Mouse (Mus musculus) hindbrain, embryonic 16.5 days (tissue): ENCODE results near the gene Prickle1. TPM values are rescaled to one million over a fixed set of nuclear protein-coding genes. Genes with fewer than 3 reads are reported as not detected.

ENCODE experiments used
- ATAC-seq: fragments of 200-750 bp; cut with Nextera tagmentation; 2 replicates; pipeline ENCODE4 v1.8.0; 2017; ENCODE audit warnings: moderate TSS enrichment, moderate library complexity
- H3K27ac ChIP-seq: fragments of 300-500 bp; sonication (generic); 2 replicates; pipeline ENCODE4 v1.5.1; 2014; ENCODE audit warnings: low read depth, mild to moderate bottlenecking, control low read depth, low read length, moderate library complexity
- H3K27me3 ChIP-seq: fragments of 300-500 bp; sonication (generic); replicated peaks from 2 replicates; pipeline ENCODE4 v1.6.1; 2014; ENCODE audit warnings: low read length; ENCODE audit not compliant: control insufficient read depth, insufficient read depth
- H3K36me3 ChIP-seq: fragments of 300-500 bp; sonication (generic); 2 replicates; pipeline ENCODE4 v1.6.1; 2014; ENCODE audit warnings: mild to moderate bottlenecking, low read length, moderate library complexity, mixed read lengths; ENCODE audit not compliant: control insufficient read depth, insufficient read depth
- H3K4me1 ChIP-seq: fragments of 300-500 bp; sonication (generic); 2 replicates; pipeline ENCODE4 v1.6.1; 2014; ENCODE audit warnings: low read depth, low read length; ENCODE audit not compliant: control insufficient read depth, insufficient read depth
- H3K4me2 ChIP-seq: fragments of 300-500 bp; sonication (generic); 2 replicates; pipeline ENCODE4 v1.6.1; 2014; ENCODE audit warnings: mild to moderate bottlenecking, low read length, control low read depth, moderate library complexity
- H3K4me3 ChIP-seq: fragments of 300-500 bp; sonication (generic); 2 replicates; pipeline ENCODE4 v1.5.1; 2014; ENCODE audit warnings: mild to moderate bottlenecking, low read length, control low read depth, moderate library complexity
- H3K9ac ChIP-seq: fragments of 300-500 bp; sonication (generic); 2 replicates; pipeline ENCODE4 v1.6.1; 2014; ENCODE audit warnings: low read depth, mild to moderate bottlenecking, control low read depth, low read length, moderate library complexity
- H3K9me3 ChIP-seq: fragments of 300-500 bp; sonication (generic); 2 replicates; pipeline ENCODE4 v1.6.1; 2014; ENCODE audit warnings: mild to moderate bottlenecking, low read length, moderate library complexity; ENCODE audit not compliant: control insufficient read depth
- WGBS: fragments of 180-500 bp; shearing (Covaris S2); extraction: QIAGEN DNeasy Blood & Tissue Kit; methylation state at CpG from one replicate; pipeline ENCODE4 v1.1.7; 2014; 5-methylcytosine and 5-hydroxymethylcytosine counted together
- polyA plus RNA-seq: library from polyadenylated mRNA; unstranded; fragments of >200 nt; fragmentation: Nextera tagmentation; extraction: Ambion mirVana; gene quantifications from 2 replicates; pipeline ENCODE4 v1.2.1, GENCODE M21; 2015

Gene Prickle1
- polyA plus RNA-seq, 1 experiment from 2014 or later: 20.1 TPM

GRCm38 (mm10) chr15:93618442-93619150 lies 22.9 kb upstream of the Prickle1 start:
- no peaks in the 10 kb centered on the region for H3K36me3 ChIP-seq
- H3K27me3 ChIP-seq: no peaks in the 10 kb centered on the region
- no peaks in the 10 kb centered on the region for H3K9me3 ChIP-seq
- H3K27ac ChIP-seq: no peak overlapping the region
- H3K4me2 ChIP-seq: no peak overlapping the region
- H3K9ac ChIP-seq: no peak overlapping the region
- no peak for ATAC-seq
- 81% methylated on average over 6 of the region's 6 CpGs for WGBS
- no peak overlapping the region for H3K4me3 ChIP-seq
- H3K4me1 ChIP-seq: no peaks in the 10 kb centered on the region

GRCm38 (mm10) chr15:93616277-93616676 lies 20.6 kb upstream of the Prickle1 start:
- Histone ChIP-seq H3K27ac (no peak overlapping the region), H3K9me3 (no peaks in the 10 kb centered on the region), H3K4me1 (no peaks in the 10 kb centered on the region), H3K4me2 (no peak overlapping the region), H3K4me3 (no peak overlapping the region), H3K27me3 (no peaks in the 10 kb centered on the region), H3K9ac (no peak overlapping the region), H3K36me3 (no peaks in the 10 kb centered on the region)
- WGBS: 93% methylated on average over 4 of the region's 4 CpGs
- no peak for ATAC-seq

DNA sequence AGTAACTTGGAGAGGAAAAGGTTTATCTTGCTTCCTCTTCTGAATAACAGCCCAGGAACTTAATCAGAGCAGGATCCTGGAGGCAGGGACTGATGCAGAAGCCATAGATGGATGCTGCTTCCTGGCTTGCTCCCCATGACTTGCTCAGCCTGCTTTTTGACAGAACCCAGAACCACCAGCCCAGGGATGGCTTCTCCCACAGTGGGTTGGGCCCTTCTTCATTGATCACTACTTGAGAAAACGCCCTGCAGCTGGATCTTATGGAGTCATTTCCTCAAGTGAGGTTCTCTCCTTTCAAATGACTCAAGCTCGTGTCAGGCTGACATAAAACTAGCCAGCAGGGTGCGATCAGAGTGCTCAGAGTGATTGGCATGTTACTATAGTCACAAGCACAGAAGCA lies 19.3 kb upstream of the Prickle1 start:
- Histone ChIP-seq H3K27ac (no peak overlapping the region), H3K27me3 (no peaks in the 10 kb centered on the region), H3K4me2 (no peak overlapping the region), H3K9ac (no peak overlapping the region), H3K9me3 (no peaks in the 10 kb centered on the region), H3K36me3 (no peaks in the 10 kb centered on the region), H3K4me1 (no peaks in the 10 kb centered on the region), H3K4me3 (no peak overlapping the region)
- whole genome bisulfite sequencing: 66% methylated on average over 3 of the region's 3 CpGs
- no peak for ATAC-seq

GRCm38 (mm10) chr15:93613606-93614005 lies 17.9 kb upstream of the Prickle1 start:
- ATAC-seq: no peak
- H3K27ac ChIP-seq: no peak overlapping the region
- no peaks in the 10 kb centered on the region for H3K27me3 ChIP-seq
- no peak overlapping the region for H3K9ac ChIP-seq
- 64% methylated on average over 3 of the region's 3 CpGs for WGBS
- no peaks in the 10 kb centered on the region for H3K36me3 ChIP-seq
- H3K4me1 ChIP-seq: no peaks in the 10 kb centered on the region
- H3K9me3 ChIP-seq: no peaks in the 10 kb centered on the region
- H3K4me3 ChIP-seq: no peak overlapping the region
- H3K4me2 ChIP-seq: no peak overlapping the region

- H3K36me3 ChIP-seq: no peaks in the 10 kb centered on the region
Measured at GRCm38 (mm10) chr15:93611536-93612300, 16.0 kb upstream of the Prickle1 start.

DNA sequence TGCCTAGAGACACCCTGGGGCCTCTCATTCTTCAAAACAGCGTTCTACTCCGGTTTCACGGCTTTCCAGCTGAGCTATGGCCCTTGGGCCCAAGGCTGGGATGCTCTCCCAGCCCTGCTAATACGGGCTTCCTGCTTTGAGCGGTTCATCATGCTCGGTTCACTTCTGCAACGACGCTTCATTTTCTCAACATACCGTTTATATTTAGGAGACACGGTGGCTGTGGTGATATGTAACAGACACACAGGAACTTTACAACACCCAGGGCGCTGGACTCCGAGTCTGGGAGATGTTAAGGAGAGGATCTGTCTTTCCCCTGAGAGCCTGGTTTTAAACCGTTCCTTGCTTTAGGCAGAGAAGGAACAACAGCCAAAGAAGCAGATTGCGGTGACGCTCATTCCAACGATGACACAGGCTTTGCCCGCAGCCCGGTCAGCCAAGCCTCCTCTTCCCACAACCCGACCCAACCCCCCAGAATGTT lies 15.1 kb upstream of the Prickle1 start:
- H3K4me2 ChIP-seq: no peak overlapping the region
- no peak overlapping the region for H3K4me3 ChIP-seq
- H3K9ac ChIP-seq: no peak overlapping the region
- H3K27ac ChIP-seq: no peak overlapping the region
- no peak for ATAC-seq
- no peaks in the 10 kb centered on the region for H3K4me1 ChIP-seq
- H3K9me3 ChIP-seq: no peaks in the 10 kb centered on the region
- no peaks in the 10 kb centered on the region for H3K27me3 ChIP-seq
- no peaks in the 10 kb centered on the region for H3K36me3 ChIP-seq
- WGBS: 72% methylated on average over 19 of the region's 19 CpGs

More at GRCm38 (mm10) chr15:93611536-93612300, 16.0 kb upstream of the Prickle1 start:
- Histone ChIP-seq H3K9me3 (no peaks in the 10 kb centered on the region), H3K27me3 (no peaks in the 10 kb centered on the region), H3K9ac (no peak overlapping the region), H3K27ac (no peak overlapping the region), H3K4me2 (no peak overlapping the region), H3K4me3 (no peak overlapping the region), H3K4me1 (no peaks in the 10 kb centered on the region)
- WGBS: 86% methylated on average over 16 of the region's 16 CpGs
- no peak for ATAC-seq

GRCm38 (mm10) chr15:93610288-93610687 lies 14.6 kb upstream of the Prickle1 start:
- Histone ChIP-seq H3K36me3 (no peaks in the 10 kb centered on the region), H3K4me1 (no peaks in the 10 kb centered on the region), H3K27ac (no peak overlapping the region), H3K27me3 (no peaks in the 10 kb centered on the region), H3K9ac (no peak overlapping the region), H3K9me3 (no peaks in the 10 kb centered on the region), H3K4me2 (no peak overlapping the region), H3K4me3 (no peak overlapping the region)
- 87% methylated on average over 18 of the region's 18 CpGs for WGBS
- ATAC-seq: no peak

DNA sequence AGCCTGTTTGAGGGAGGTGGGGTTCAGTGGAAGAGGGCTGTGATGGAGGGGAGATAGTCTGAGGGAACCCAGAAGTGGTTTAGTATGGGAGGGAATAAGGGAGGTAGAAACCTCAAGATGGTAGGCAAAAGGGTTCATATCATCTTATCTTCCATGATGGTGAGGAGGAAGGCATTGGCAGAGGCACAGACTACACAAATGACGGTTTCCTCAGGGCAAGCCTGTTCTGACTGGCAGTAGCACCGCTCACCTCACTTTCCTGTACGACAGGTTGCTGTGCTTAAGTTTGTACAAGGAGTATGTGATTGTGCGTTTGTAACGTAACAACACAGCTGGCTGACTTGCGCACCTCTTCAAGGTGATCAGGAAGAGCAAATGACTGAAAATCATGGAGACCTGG lies 7.2 kb upstream of the Prickle1 start:
- Histone ChIP-seq H3K36me3 (no peaks in the 10 kb centered on the region), H3K4me3 (no peak overlapping the region), H3K27ac (no peak overlapping the region), H3K9me3 (no peaks in the 10 kb centered on the region), H3K9ac (no peak overlapping the region), H3K4me2 (no peak overlapping the region), H3K27me3 (no peaks in the 10 kb centered on the region), H3K4me1 (no peaks in the 10 kb centered on the region)
- WGBS: 94% methylated on average over 6 of the region's 6 CpGs
- no peak for ATAC-seq

- no peaks in the 10 kb centered on the region for H3K9me3 ChIP-seq
- H3K4me3 ChIP-seq: no peak overlapping the region
- H3K27ac ChIP-seq: no peak overlapping the region
- no peak for ATAC-seq
- no peaks in the 10 kb centered on the region for H3K27me3 ChIP-seq
- 92% methylated on average over 13 of the region's 13 CpGs for WGBS
- peaks cover 3% of the 10 kb centered on the region; the same call in 1 of the 2 replicates for H3K4me1 ChIP-seq
- no peaks in the 10 kb centered on the region for H3K36me3 ChIP-seq
- no peak overlapping the region for H3K4me2 ChIP-seq
- no peak overlapping the region for H3K9ac ChIP-seq
Measured at GRCm38 (mm10) chr15:93601461-93602015, 5.8 kb upstream of the Prickle1 start.
